Mouse (Mus musculus) hindbrain, embryonic 10.5 days (tissue): ENCODE results near the gene Col5a3. TPM values are rescaled to one million over a fixed set of nuclear protein-coding genes. Genes with fewer than 3 reads are reported as not detected.

ENCODE experiments used
- DNase-seq: peaks from one replicate; pipeline ENCODE4 v3.0.0-alpha.2; 2017; ENCODE audit warnings: low spot score
- H3K27ac ChIP-seq: fragments of 300-500 bp; sonication (generic); 2 replicates; pipeline ENCODE4 v1.5.1; 2016; ENCODE audit warnings: mild to moderate bottlenecking, moderate library complexity
- H3K27me3 ChIP-seq: fragments of 300-500 bp; sonication (generic); 2 replicates; pipeline ENCODE4 v1.6.1; 2016; ENCODE audit warnings: mild to moderate bottlenecking; ENCODE audit not compliant: poor library complexity, insufficient read depth, severe bottlenecking
- H3K36me3 ChIP-seq: fragments of 300-500 bp; sonication (generic); 2 replicates; pipeline ENCODE4 v1.6.1; 2016; ENCODE audit warnings: mild to moderate bottlenecking, moderate library complexity
- H3K4me1 ChIP-seq: fragments of 300-500 bp; sonication (generic); replicated peaks from 2 replicates; pipeline ENCODE4 v1.6.1; 2016; ENCODE audit warnings: mild to moderate bottlenecking
- H3K4me3 ChIP-seq: fragments of 300-500 bp; sonication (generic); 2 replicates; pipeline ENCODE4 v1.5.1; 2016; ENCODE audit warnings: mild to moderate bottlenecking, moderate library complexity
- H3K9me3 ChIP-seq: fragments of 300-500 bp; sonication (generic); 2 replicates; pipeline ENCODE4 v1.6.1; 2016; ENCODE audit warnings: mild to moderate bottlenecking, moderate library complexity
- WGBS: fragments of 180-500 bp; shearing (Covaris S2); methylation state at CpG from one replicate; pipeline ENCODE4 v1.1.7; 2016; 5-methylcytosine and 5-hydroxymethylcytosine counted together
- polyA plus RNA-seq: library from polyadenylated mRNA; unstranded; fragments of >200 nt; fragmentation: Nextera tagmentation; extraction: Ambion mirVana; gene quantifications from 2 replicates; pipeline ENCODE4 v1.2.1, GENCODE M21; 2016

The Col5a3 gene
- polyA plus RNA-seq, 1 experiment from 2014 or later: 0.98 TPM

- H3K27ac ChIP-seq: no peak overlapping the region
- no peaks in the 10 kb centered on the region for H3K27me3 ChIP-seq
- DNase-seq: peak; percentile 64
- no peaks in the 10 kb centered on the region for H3K9me3 ChIP-seq
- no peaks in the 10 kb centered on the region for H3K36me3 ChIP-seq
- WGBS: 61% methylated on average over 6 of the region's 6 CpGs
- no peak overlapping the region for H3K4me3 ChIP-seq
- peaks cover 16% of the 10 kb centered on the region for H3K4me1 ChIP-seq
Observed at GRCm38 (mm10) chr9:20757087-20757955, 57.5 kb downstream of the Col5a3 start.

- Histone ChIP-seq H3K4me3 (no peak overlapping the region), H3K9me3 (no peaks in the 10 kb centered on the region), H3K27ac (no peak overlapping the region), H3K27me3 (no peaks in the 10 kb centered on the region), H3K4me1 (peaks cover 16% of the 10 kb centered on the region), H3K36me3 (no peaks in the 10 kb centered on the region)
- DNase-seq: no peak
- WGBS: 88% methylated on average over 4 of the region's 4 CpGs
Observed at GRCm38 (mm10) chr9:20756081-20756700, 58.7 kb downstream of the Col5a3 start.

GRCm38 (mm10) chr9:20754335-20754734 lies 60.5 kb downstream of the Col5a3 start:
- 88% methylated on average over 2 of the region's 2 CpGs for WGBS
- Histone ChIP-seq H3K4me1 (peaks cover 13% of the 10 kb centered on the region; the same call in 1 of the 2 replicates), H3K27me3 (no peaks in the 10 kb centered on the region), H3K27ac (no peak overlapping the region), H3K4me3 (no peak overlapping the region), H3K36me3 (no peaks in the 10 kb centered on the region), H3K9me3 (no peaks in the 10 kb centered on the region)
- no peak for DNase-seq

GRCm38 (mm10) chr9:20751477-20752029 lies 63.3 kb downstream of the Col5a3 start:
- Histone ChIP-seq H3K27ac (no peak overlapping the region; the same call in 1 of the 2 replicates), H3K27me3 (peaks cover 4% of the 10 kb centered on the region; the same call in 1 of the 2 replicates), H3K36me3 (no peaks in the 10 kb centered on the region), H3K4me3 (no peak overlapping the region), H3K9me3 (no peaks in the 10 kb centered on the region), H3K4me1 (peaks cover 36% of the 10 kb centered on the region)
- 55% methylated on average over 6 of the region's 6 CpGs for WGBS
- DNase-seq: no peak

GRCm38 (mm10) chr9:20749213-20749612 lies 65.7 kb downstream of the Col5a3 start:
- 0 out of 2 replicates have a peak, but pooled peaks cover under 1% of the 10 kb centered on the region for H3K9me3 ChIP-seq
- H3K4me1 ChIP-seq: peaks cover 46% of the 10 kb centered on the region
- DNase-seq: no peak
- H3K27ac ChIP-seq: no peak overlapping the region
- 82% methylated on average over 5 of the region's 5 CpGs for WGBS
- H3K27me3 ChIP-seq: peaks cover 27% of the 10 kb centered on the region
- H3K36me3 ChIP-seq: no peaks in the 10 kb centered on the region
- no peak overlapping the region for H3K4me3 ChIP-seq

- H3K4me1 ChIP-seq: peaks cover 48% of the 10 kb centered on the region
- 83% methylated on average over 3 of the region's 3 CpGs for WGBS
- H3K9me3 ChIP-seq: 0 out of 2 replicates have a peak, but pooled peaks cover 5% of the 10 kb centered on the region
- DNase-seq: no peak
- no peaks in the 10 kb centered on the region for H3K36me3 ChIP-seq
- H3K27ac ChIP-seq: peak overlapping the region; percentile 90
- H3K4me3 ChIP-seq: no peak overlapping the region
- peaks cover 34% of the 10 kb centered on the region for H3K27me3 ChIP-seq
Observed at GRCm38 (mm10) chr9:20748540-20748939, 66.3 kb downstream of the Col5a3 start.

GRCm38 (mm10) chr9:20747682-20748081 lies 67.2 kb downstream of the Col5a3 start:
- Histone ChIP-seq H3K36me3 (no peaks in the 10 kb centered on the region), H3K27me3 (peaks cover 41% of the 10 kb centered on the region), H3K4me3 (no peak overlapping the region), H3K9me3 (0 out of 2 replicates have a peak, but pooled peaks cover 5% of the 10 kb centered on the region), H3K27ac (peak overlapping the region; percentile 90), H3K4me1 (peaks cover 48% of the 10 kb centered on the region)
- no peak for DNase-seq
- 7% methylated on average over 3 of the region's 3 CpGs for WGBS

- peaks cover 47% of the 10 kb centered on the region for H3K27me3 ChIP-seq
- 0 out of 2 replicates have a peak, but pooled peaks cover 5% of the 10 kb centered on the region for H3K9me3 ChIP-seq
- peak within 1 kb of the TSS; percentile 88 for H3K27ac ChIP-seq
- DNase-seq: peak; percentile 74
- WGBS: under 1% methylated on average over 50 of the region's 50 CpGs
- H3K4me3 ChIP-seq: peak within 1 kb of the TSS; percentile 66
- H3K4me1 ChIP-seq: peaks cover 48% of the 10 kb centered on the region
- no peaks in the 10 kb centered on the region for H3K36me3 ChIP-seq
Observed at GRCm38 (mm10) chr9:20746017-20746660, 68.7 kb downstream of the Col5a3 start, which contains the start of gene Olfm2. Olfm2 (minus strand) TSS chr9:20746349.

- peaks cover 47% of the 10 kb centered on the region for H3K27me3 ChIP-seq
- 11% methylated on average over 17 of the region's 17 CpGs for WGBS
- 0 out of 2 replicates have a peak, but pooled peaks cover 5% of the 10 kb centered on the region for H3K9me3 ChIP-seq
- H3K4me1 ChIP-seq: peaks cover 48% of the 10 kb centered on the region
- H3K4me3 ChIP-seq: peak overlapping the region; percentile 66
- no peak for DNase-seq
- no peaks in the 10 kb centered on the region for H3K36me3 ChIP-seq
- peak overlapping the region; percentile 88 for H3K27ac ChIP-seq
Observed at GRCm38 (mm10) chr9:20745129-20745966, 69.5 kb downstream of the Col5a3 start.

- 9% methylated on average over 22 of the region's 22 CpGs for WGBS
- Histone ChIP-seq H3K4me3 (peak overlapping the region; percentile 66; the same call in 1 of the 2 replicates), H3K9me3 (0 out of 2 replicates have a peak, but pooled peaks cover 5% of the 10 kb centered on the region), H3K4me1 (peaks cover 48% of the 10 kb centered on the region), H3K36me3 (no peaks in the 10 kb centered on the region), H3K27ac (no peak overlapping the region), H3K27me3 (peaks cover 56% of the 10 kb centered on the region)
- peak; percentile 54 for DNase-seq
Observed at GRCm38 (mm10) chr9:20743946-20744738, 70.7 kb downstream of the Col5a3 start.

- no peaks in the 10 kb centered on the region for H3K36me3 ChIP-seq
- peak; percentile 82 for DNase-seq
- 0 out of 2 replicates have a peak, but pooled peaks cover 5% of the 10 kb centered on the region for H3K9me3 ChIP-seq
- 4% methylated on average over 12 of the region's 12 CpGs for WGBS
- H3K4me1 ChIP-seq: peaks cover 14% of the 10 kb centered on the region
- H3K4me3 ChIP-seq: no peak overlapping the region
- H3K27me3 ChIP-seq: peaks cover 45% of the 10 kb centered on the region
- no peak overlapping the region for H3K27ac ChIP-seq
Observed at GRCm38 (mm10) chr9:20740407-20740806, 74.5 kb downstream of the Col5a3 start.
